Mouse (Mus musculus) kidney, postnatal 10 days (tissue): ENCODE data around the gene Spred1.
A peak's percentile ranks its signal among the peaks of the same experiment; 100 is the strongest.

Source experiments
- DNase-seq: peaks from one replicate; pipeline ENCODE4 v3.0.0; 2021; ENCODE audit warnings: mixed read lengths

Spred1 gene

DNA sequence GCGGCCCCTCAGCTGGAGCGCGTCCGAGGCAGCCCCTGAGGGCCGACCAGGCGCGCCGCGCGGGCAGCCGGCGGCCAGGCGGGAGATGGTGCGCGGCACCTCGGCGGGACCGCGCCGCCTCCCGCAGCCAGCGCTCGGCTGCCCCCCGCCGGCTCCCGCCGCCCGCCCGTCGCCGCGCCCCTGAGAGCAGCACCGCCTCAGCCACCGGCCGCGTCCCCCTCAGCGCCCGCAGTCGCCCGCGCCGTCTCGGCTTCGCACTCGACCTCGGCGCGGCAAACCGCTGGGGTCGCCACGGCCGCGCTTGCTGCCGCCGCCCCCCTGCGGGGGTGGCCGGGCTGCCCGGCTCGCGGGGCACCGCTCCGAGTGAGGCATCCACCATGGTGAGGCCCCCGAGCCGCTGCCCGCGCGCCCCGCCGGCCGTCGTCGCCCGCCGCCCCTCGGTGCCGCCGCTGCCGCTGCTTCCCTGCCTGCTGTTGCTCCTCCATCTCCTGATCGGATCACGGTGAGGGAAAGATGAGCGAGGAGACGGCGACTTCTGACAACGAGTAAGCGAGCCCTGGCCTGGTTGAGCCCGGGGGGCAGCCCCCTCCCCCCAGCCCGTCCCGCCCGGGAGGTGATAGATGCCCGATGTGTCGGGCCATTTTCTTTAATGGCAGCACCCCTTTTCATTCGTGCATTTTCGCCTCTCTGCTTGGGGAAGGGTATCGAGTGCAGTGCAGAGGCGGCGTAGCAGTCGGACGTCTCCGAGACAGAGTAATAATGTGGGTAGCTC, at the start of gene Spred1:
Gene Spred1 (plus strand): TSS at position 163 of the 772 bp plus-strand sequence.
- DNase-seq: peak; percentile 68

DNA sequence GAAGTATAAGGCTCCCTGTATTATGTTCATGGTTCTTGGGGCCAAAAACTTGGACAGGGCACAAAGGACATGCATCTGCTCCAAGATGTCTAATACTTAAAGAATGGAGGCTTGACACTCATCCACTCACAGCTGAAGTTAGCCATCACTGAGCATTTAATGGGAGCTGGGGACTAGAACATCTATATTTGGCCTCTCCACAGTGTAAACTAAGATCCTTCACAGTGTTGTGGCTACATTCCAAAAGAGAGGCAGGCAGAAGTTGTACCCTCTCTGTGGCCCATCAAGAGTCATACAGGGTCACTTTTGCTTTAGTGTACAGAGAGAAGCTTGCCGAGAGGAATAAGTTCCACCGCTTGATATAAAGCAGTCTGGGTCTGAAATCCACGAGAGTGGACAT, 49.6 kb upstream of the Spred1 start:
- DNase-seq: no peak

DNA sequence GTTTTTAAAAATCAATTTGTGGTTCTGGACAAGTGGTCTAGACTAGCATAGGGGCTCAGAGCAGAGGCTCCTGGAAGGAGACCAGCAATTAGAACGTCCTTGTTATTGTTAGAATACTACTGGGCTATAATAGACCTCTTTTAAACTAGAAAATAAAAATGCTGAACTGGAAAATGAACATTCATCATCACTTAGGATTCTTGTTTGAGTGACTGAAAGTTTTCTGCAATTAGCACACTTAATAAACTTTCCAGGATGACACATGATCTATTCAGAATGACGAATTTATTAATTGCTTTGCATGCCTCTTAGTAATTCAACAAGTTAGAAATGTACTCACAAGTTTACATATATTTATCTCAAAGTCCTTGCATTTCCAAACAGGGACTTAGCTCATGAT, 42.5 kb upstream of the Spred1 start:
- no peak for DNase-seq

DNA sequence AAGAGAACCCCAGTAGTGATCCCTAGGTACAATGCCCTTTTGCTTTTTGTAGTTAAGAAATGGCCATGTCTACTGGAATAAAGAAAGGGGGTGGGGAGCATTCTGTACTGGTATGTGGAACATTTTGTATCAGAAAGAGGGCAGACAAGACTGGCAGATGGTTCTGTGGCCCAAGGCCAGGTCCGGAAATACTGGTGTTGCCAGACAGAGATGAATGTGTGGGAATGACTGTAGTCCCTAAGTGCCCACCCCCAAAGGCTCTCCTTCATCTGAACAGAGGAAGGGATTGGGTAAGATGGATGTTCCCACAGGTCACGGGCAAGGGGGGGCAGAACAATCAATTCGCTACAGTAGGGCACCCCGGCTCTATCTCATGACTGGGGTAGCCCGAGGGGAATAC, 41.6 kb upstream of the Spred1 start:
- DNase-seq: peak; percentile 30

DNA sequence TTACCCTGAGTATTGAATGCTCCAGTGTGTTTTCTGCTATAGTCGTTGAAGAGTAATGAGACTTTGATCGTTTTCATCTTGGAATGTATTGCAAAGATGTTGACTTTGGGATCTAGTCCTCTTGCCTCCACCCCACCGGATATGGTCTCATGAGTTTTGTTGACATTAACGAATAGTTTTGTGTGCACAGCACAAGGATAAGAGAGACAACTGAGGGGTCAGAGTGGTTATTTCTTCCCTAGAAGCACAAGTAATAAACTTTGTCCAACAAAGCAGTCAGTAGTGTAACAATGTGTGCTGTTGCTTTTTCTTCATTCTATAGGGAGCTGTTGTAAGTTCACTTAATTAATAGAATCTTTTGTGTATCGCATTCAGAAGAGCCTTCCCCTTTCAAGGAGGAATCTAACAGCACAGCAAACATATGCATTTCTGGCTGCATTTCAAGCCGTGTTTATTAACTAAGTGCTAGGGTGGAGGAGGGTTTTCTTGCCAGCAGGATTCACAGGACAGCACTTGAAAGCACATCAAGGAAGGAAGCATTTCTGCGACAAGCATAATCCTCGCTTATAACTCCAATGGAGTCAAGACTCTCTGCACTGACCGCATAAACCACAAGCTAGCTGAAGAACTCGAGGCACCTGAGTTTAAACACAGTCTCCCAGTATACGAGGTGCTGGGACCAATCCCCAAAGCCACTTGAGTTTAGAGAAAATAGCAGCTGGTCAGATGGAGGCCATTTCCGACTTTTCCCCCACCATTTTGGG, 35.0 kb upstream of the Spred1 start:
- no peak for DNase-seq

DNA sequence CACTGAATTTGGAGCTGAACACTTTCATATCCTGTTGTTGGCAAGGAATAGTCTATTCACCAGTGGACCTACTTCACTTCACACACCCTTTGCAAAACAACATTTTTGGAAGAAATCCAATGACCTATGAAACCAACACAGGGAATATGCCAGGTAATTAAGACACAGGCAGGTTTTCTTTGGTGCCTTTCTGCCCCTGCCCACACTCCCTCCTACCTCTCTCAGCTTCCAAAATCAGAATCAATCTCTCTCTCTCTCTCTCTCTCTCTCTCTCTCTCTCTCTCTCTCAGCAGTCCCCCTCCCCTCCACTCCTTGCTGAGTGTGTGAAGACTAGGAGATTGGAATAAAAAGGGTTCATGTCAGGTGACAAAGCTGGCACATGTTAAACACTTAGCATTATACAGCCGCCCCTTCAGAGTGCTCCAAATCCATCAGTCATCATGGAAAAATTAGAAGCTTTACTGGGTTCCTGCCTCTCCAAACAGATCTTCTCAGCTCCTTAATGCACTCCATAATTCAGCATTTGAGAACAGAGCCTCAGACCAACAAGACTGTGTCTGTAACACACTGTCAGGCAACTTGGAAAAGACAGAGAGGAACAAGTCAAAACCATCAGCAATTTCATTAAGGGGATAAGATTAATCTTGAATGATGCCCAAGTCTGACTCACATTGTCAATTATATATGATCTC, 34.3 kb upstream of the Spred1 start:
- DNase-seq: no peak

DNA sequence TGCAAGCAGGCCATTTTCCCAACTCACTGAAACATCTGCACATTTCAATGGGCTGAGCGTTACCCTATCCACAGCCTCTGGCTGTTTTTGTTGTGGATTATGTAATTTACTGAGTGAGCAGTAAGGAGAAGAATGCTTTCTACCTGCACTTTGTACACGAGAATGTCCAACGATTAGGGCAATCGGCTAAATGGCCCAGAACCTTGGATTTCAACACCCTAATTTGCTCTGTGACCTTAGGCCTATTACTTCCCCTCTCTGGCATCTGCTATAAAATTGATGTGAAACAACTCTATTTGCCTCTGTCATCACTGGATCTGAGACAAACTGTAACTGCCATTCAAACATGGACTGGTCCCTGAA, 33.7 kb upstream of the Spred1 start:
- no peak for DNase-seq

DNA sequence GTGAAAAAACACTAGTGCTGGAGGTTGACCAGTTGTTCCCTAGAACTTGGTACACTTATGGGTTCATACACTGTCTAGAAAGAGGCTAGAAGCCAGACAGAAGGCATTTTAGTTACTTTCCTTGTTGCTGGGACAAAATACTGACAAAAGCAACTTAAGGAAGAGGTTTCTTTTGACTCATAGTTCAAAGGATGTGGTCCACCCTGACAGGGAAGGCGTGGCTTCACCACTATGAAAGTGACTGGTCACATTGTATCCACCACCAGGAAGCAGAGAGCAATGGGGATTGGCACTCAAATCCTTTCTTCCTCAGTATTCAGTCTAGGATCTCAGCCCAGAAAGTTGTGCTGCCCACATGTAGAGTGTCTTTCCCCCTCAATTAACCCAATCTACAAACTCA, 31.7 kb upstream of the Spred1 start:
- no peak for DNase-seq

DNA sequence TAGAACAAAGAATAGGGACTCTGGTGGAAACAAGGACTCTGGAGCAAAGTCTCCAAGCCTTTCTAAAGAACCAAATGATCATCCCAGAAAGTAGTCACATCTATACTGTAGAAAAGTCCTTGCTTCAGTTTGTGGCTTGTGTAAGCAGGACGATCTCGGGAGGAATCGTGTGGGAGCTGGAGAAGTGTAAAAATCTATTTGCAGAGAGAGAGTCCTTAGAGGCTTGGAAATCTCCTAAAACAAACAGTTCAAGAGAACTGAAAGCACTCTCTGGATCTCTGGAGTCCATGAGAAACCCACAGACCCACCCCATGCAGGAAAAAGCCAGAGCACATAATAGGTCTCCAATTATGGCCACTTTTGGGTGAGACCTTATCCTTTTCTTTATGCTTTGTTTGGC, 31.1 kb upstream of the Spred1 start:
- no peak for DNase-seq

DNA sequence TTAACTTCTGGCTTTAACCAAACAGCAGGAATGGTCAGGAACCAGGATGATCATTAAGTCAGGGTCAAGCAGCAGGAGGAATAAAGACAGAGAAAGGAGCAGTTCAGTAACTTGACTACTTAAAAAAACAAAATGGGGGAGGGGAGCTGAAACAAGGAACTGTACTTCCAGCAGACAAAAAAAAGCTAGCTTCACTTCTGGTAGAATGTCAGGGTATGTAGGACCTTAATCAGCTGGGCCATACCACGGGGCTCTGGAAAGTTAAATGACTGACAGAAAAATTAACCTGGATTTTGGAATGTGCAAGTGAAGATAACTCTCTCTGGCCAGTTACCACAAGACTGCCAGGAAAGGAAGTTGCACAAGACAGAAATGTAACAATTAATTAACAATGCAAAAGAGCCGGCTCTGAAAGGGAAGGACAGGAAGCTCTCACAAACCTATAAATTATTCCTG, 28.2 kb upstream of the Spred1 start:
- no peak for DNase-seq

DNA sequence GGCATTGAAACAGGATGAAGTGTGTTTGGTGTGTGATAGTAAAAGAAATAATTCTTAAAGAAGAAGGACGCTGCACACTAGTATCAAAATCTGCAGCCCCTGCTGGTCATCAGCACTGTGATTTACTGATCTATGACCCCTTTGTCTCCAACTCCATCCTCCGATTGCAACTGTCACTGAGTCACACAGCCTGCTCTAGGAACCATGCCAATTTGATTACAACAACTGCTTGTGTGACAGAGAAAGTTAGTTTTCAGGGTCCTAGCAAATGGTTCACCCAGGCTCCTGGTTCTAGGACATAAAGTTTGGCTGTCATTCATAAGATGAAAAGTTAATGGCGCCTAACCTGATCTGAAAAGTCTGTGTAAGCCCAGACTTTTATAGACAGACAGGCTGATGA, 25.7 kb upstream of the Spred1 start:
- DNase-seq: no peak

DNA sequence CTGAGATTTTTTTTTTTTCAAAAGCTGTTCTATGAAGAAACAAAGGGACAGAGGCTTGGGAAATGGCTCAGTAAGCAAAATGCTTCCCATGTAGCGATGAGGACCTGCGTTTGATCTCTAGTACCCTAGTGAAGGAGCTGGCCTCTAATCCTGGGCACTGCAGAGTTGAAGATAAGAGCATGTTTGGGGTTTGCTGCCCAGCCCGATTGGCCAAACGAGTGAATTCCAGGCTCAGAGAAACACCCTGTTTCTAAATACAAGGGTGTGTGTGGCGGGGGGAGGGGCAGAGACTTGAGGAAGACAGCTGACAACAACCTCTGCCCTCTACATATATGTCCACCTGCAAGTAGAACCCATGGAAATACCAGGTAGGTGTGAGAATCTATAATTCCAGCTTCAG, 23.9 kb upstream of the Spred1 start:
- no peak for DNase-seq

DNA sequence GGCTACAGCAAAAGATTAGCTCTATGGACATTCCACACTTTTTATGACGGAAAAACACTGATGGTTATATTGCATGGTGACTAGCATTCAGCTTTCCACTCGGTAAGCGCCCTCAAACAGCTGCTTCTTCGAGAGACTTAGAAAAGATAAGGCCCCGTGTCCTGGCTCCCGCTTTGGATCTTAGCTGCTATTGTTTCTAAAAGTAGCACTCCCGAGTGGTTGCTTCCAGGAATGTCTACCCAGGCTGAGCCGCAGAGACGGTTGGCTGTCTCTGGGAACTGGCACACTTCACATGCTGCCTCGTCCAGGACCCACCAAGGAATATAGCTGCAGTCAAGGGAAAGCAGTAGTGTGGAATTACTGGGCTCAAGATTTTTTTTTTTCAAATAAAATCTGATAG, 21.9 kb upstream of the Spred1 start:
- DNase-seq: no peak

DNA sequence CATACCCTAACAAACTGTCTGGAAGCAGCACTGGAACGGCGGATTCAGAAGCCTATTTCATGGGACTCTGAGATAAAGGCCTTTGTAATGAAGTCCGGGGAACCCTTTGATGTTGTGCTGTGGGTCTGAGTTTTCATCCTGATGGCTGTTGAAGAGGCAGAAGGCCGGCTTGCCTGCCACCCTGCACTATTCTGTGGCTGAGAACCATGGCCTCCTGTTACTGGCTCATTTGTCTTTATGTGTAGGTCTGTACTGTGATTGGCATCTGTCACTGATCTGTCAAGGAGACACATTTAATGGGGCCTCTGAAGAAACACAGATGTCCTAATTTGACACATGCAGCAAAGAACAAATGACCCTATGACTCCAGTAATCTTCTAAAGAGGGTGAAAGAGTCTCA, 17.7 kb upstream of the Spred1 start:
- DNase-seq: no peak

DNA sequence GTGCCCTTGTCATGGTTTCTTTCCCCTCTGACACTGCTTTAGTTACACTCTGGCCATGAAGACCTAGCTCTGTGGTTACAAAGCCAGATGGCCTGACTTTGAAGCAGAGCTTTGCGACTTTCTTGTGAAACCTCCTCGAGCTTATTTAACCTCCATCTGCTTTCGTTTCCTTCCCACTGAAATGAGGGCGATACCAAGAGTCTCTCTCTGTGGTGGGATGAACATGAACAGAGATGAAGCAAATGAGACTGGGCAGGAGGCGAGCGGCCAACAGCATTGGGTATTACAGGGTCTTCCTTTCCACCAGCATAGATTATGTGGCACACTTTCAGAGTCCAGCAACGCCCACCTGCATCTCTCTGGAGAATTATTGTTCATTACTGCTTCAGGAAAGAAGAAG, 15.8 kb upstream of the Spred1 start:
- no peak for DNase-seq

DNA sequence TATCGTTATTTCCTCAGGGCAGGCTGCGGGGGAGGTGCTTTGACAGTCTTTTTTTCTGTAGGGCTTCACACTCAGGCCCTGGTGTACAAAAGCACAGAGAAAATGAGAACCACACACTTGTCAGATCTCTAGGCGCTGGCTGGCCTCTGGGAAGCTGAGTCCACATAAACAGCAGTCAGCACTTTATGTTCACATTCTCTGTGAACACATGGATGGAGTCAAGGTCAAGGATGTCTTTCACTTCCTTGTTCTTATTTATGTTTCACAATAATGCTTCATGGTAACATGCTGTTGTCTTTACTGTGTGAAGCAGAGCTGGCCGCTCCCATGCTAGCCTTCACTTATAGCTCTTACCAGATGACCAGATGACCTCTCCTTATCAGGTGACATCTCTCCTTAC, 13.1 kb upstream of the Spred1 start:
- DNase-seq: no peak

DNA sequence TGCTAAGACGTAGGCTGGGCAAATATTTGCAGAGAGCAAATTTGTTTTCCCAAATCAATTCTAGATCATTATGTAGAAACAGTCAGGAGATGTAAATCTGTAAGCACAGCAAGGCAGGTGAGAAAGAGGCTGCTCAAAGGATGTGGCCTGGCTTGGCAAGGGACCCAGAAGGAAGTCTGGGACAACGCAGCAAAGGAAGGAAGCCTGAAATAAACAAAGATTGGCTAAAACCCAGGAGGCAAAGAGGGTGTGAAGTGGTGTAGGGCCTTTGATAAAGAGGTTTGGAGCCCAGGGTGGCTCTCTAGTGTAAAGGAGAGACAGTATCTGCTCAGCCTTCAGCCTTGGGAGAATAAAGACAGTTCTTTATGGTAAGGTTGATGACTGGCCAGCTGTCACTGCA, 11.9 kb upstream of the Spred1 start:
- DNase-seq: peak; percentile 61

DNA sequence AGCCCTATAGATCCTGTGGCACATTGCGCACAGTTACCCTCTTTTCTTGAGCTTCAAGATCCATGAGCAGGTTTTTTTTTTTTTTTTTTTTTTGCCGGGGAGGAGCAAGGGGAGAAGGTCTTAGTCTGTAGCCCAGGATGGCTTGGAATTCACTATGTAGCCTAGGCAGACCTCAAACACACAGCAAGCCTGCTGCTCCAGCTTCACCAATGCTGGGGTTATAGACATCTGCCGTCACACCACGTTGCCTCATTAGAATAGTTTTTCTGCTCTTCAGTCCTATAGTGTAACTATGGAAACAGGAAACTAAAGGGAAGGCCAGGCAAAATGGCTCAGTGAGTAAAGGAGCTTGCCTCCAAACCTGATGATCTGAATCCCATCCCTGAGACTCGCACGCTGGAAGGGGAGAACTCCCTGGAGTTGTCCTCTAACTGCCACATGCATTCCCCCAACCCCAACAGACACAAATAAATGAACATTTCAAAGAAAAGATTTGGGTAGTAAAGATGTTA, 10.8 kb upstream of the Spred1 start:
- DNase-seq: no peak

DNA sequence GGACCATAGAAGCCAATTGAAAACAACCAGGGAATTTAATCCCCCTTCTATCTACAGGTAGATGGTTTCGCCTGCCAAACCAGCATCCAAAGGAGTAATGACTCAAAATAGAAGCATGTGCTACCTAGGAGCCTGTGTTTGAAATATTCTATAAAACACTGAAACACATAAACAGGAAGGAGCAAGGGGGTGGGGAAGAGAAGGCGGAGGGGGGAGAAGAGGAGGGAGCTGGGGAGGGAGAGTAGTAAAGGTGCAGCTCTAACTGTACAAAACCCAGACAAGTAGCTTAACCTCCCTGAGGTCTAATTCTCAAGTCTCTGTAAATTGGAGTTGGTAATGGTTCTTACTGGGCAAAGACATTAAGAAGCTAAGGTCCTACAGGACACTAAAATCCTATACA, 7.9 kb upstream of the Spred1 start:
- no peak for DNase-seq

DNA sequence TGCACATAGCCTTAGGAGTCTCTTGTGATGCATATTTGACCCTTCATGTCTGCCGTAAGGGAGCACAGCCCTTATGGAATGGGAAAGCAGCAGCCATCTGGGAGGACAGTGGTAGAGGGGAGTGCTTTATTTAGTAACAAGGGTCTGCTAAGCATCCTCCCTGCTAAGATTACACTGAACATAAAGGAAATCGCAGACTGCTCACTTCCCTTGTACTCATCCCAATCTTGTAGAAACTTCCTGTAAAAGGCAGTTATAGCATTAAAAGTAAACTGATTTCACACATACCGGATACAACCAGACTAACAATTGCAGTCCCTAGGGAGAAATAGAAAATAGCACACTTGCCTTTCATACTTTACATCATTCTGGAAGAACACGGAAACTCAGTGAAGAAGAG, 7.4 kb upstream of the Spred1 start:
- DNase-seq: no peak

DNA sequence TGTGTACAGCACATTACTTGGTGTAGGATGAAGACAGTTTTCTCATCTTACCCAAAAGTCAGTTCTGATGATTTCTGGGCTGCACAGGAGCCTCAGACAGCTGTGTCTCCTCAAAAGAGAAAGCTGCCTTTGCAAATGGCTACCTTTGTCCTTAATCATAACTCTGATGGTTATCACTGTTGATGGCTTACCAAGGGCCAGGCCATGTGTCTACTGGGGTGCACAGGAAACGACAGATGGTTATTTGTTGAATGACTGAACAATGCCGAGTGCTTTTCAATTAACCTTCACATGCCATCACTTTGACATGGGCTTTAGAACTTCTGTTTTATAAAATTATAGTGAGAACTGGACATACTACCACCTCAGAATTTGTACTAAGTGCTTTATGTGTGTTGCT, 2.7 kb upstream of the Spred1 start:
- DNase-seq: no peak

DNA sequence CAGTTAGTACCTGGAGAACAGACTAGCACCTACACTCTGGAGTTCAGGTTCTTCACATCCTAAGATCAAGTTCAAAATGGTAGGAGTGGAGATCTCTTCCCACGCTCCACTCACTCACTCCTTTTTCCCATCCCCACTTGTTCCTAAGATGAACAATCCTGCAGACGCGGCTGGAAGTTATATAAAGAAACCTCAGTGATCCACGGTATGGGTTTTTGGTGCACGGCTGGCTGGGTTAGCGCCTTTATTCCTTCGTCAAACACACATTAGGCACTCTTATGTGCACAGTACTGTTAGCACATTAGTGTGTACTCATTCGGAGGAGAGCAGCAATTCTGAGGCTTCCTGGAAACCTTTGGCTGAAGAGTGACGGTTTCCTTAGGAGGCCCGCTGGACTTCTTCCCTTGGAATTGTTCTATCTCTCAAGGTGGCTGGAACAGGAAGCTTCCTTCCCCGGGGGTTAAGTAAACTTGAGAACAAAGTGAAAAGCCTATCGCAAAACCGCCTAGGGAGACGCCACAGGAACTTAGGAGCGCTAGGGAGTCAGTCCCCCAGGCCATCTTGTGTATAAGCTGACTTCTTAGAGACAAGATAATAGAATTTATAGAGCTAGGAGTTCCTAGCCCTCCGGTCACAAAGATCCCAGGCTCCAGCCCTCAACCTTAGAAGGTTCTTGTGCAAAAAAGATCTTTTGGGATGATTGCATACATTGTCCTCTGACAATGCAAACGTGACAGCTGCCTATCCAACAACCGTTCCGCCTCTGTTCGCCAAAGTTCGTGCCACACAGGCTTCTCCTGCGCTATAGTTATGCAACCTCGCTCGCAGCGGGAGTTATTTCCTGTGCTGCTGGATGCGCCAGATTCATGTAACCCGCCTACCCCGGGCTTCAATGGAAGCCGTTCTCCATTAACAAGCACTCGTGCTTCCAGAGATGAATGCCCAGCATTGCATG, 1.6 kb upstream of the Spred1 start:
- DNase-seq: peak; percentile 85
